Mouse (Mus musculus) heart, postnatal 25 days (tissue): ENCODE data around the gene Rnf43. TPM values are rescaled to one million over a fixed set of nuclear protein-coding genes. Genes with fewer than 3 reads are reported as not detected.

Experiments
- DNase-seq: peaks from one replicate; pipeline ENCODE4 v3.0.0; 2022; ENCODE audit warnings: low spot score
- intact Hi-C: fragments of 180-260 bp; cut with DNase I; formaldehyde crosslinking; loops from one replicate; pipeline ENCODE4 v1.15.1; 2025
- total RNA-seq, 2 experiments: library from RNA; stranded (reverse); gene quantifications; 2 replicates each; pipeline ENCODE4 v1.2.3; 2021

Rnf43 gene
- total RNA-seq, 2 experiments from 2014 or later: 0.20 to 0.21 TPM

DNA sequence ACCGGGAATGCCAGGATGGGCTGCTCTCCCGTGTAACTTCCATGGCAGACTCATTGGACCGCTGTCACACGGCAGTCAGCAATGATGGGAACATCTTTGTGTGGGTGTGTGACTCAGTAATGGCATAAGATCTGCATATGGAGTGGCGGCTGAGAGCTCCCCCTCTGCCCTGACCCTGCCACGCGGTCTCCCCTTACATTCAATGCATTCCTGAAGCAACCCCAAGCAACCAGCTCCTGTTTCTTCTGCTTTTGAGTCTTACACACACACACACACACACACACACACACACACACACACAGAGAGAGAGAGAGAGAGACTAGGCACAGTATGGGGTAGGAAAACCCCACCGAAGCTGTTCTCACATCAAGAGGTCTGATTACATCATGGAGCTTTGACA is 45.0 kb downstream of the Rnf43 start:
- no peak for DNase-seq

DNA sequence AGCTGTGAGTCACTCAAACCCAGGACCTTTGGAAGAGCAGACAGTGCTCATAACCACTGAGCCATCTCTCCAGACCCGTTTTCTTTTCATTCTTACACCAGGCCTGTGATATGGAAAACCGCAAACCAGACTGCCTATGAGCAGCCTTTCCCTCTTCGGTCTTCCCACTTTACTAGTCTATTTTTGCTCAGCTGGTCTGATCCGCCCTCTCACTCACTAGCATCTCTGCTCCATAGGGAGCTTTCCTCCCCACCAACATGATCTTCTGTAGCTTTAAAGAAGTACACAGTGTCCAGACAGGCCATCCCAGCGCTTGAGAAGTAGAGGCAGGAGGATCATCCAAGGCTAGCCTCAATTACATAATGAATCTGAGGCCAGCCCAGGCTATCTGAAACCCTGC is 46.5 kb downstream of the Rnf43 start:
- no peak for DNase-seq
- intact Hi-C loops: no loop called here

More for the DNA sequence above, 45.0 kb downstream of the Rnf43 start:
- intact Hi-C loops: no loop called here

- no peak for DNase-seq
These were observed 47.2 kb downstream of the Rnf43 start for GRCm38 (mm10) chr11:87709513-87710261.

DNA sequence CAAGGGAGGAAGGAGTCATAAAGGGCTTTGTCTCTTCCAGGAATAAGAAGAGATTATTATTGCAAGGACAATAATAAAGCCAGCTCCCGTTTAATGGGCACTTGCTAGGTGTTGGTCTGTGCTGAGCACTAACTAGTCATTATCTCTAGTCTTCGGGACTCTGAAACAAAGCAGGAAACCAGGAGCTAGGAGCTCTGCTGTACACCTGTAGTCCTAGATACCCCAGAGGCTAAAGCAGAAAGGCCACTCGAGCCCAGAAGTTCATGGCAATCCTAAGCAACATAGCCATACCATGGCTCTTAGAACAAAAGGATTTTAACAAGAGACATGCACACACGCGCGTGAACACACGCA is 47.7 kb downstream of the Rnf43 start:
- intact Hi-C loops: no loop called here
- no peak for DNase-seq

More at GRCm38 (mm10) chr11:87709513-87710261, 47.2 kb downstream of the Rnf43 start:
- intact Hi-C loops: no loop called here

- DNase-seq: no peak
- intact Hi-C loops: no loop called here
These were observed 49.7 kb downstream of the Rnf43 start for GRCm38 (mm10) chr11:87712188-87712587.

DNA sequence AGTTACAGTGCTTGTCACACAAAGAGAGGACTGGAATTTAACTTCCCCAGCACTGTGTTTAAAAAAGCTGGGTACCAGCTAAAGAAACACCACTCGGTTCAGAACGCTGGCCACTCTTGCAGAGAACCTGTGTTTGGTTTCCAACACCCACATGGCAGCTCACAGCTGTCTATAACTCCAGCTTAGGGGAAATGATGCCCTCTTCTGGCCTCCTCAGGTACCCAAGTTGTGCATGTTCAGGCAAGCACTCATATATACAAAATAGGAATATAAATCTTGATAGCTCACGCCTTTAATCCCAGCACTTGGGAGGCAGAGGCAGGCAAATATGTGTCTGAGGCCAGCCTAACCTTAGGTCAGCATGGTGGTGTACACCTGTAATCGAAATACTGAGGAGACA is 53.5 kb downstream of the Rnf43 start:
- DNase-seq: no peak
- intact Hi-C loops: no loop called here

- no peak for DNase-seq
- intact Hi-C loops: no loop called here
These were observed 57.0 kb downstream of the Rnf43 start for GRCm38 (mm10) chr11:87719526-87719925.

- no peak for DNase-seq
- intact Hi-C loops: no loop called here
These were observed 57.8 kb downstream of the Rnf43 start for GRCm38 (mm10) chr11:87720324-87720723.

- intact Hi-C loops: no loop called here
These were observed 58.3 kb downstream of the Rnf43 start for GRCm38 (mm10) chr11:87720839-87721238.

GRCm38 (mm10) chr11:87722168-87722567 is 59.6 kb downstream of the Rnf43 start:
- no peak for DNase-seq
- intact Hi-C loops: no loop called here

More at GRCm38 (mm10) chr11:87720839-87721238, 58.3 kb downstream of the Rnf43 start:
- DNase-seq: no peak

DNA sequence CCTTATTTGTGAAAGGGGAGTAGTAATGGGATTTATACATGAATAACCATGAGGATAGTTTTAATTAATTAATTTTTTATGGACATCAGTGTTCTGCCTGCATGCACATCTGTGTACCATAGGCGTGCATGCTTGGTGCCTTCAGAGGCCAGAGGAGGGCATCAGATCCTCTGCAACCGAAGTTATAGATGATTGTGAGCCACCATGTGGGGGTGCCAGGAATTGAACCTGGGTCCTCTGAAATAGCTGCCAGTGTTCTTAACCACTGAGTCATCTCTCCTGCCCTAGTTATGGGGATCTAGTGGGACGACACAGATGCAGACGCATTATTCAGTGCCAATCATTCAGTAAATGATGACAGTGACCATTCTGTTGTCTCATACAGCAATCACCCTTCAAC is 60.4 kb downstream of the Rnf43 start:
- no peak for DNase-seq
- intact Hi-C loops: no loop called here

- no peak for DNase-seq
- intact Hi-C loops: no loop called here
These were observed 63.0 kb downstream of the Rnf43 start for GRCm38 (mm10) chr11:87725515-87725914.

DNA sequence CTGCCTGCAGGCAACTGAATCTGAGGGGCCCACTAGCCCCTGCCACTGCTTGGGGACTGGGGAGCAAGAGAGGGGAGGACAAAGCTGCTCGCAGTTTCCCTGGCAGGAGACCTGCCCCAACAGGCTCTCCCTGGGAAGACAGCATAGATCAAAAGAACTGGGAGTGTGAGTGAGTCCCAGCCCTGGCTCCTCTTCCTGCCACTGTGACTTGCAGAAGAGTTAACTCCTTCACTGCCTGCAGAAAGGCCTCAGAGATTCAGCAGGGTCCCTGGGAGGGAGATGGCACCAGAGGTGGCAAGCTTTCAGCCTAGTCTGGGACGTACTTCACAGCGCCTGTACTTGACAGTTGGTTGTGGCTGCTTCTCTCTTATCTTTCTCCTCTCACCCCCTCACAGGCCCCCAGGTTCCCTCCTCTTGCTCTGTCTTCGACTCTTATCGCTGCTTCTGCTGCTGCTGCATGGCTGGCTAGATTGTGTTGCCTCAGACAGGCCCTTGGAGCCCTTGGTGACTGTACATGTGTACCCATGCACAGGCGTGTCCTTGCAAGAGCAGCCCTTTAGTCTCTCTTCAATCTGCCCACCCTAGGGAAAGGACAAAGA is 63.5 kb downstream of the Rnf43 start:
- no peak for DNase-seq
- intact Hi-C loops: no loop called here

- no peak for DNase-seq
- intact Hi-C loops: no loop called here
These were observed 64.5 kb downstream of the Rnf43 start for GRCm38 (mm10) chr11:87727021-87727420.

DNA sequence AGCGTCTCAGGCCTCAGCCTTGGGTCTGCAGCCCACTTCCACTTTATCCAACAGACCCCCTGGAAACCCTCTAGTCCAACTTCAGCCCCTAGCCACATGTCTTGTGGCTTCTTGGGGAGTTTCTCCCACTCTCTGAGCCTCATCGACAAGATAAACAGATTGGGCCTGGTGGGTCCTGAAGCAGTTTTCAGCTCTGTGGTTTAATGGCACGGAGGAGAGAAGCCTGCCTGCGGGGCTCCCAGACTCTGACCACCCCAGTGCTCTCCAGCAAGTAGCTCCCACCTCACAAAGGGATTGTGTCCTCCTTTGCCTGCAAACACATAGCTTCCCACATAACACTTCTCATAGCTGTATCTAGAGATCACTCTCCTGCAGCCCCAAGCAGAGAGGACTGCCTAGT is 64.9 kb downstream of the Rnf43 start:
- no peak for DNase-seq
- intact Hi-C loops: no loop called here

DNA sequence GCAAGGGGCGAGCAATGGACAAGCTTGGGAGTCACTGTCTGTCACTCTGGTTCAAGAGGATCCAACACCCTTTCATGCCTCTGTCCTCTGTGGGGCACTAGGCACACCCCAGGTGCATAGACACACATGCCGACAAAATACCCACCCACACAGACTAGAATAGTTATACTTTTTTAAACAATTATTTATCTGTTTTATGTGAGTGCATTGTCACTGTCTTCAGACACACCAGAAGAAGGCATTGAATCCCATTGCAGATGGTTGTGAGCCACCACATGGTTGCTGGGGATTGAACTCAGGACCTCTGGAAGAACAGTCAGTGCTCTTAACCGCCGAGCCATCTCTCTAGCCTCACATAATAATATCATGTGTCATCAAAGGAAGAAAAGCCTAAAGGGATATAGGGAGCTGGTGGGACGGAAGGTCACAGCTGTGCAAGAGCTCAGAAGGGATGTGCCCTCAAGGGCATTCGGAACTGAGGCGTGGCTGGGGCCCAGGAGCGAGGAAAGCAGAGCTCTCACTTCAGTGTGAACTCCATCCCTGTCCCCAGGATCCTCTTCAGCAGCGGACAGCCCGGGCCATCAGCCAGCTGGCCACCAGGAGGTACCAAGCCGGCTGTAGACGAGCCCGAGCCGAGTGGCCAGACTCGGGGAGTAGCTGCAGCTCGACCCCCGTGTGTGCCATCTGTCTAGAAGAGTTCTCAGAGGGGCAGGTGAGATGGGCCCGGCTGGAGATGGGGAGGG is 66.5 kb downstream of the Rnf43 start:
- intact Hi-C loops: no loop called here
- no peak for DNase-seq

GRCm38 (mm10) chr11:87729593-87730185 is 67.2 kb downstream of the Rnf43 start:
- DNase-seq: no peak
- intact Hi-C loops: no loop called here

DNA sequence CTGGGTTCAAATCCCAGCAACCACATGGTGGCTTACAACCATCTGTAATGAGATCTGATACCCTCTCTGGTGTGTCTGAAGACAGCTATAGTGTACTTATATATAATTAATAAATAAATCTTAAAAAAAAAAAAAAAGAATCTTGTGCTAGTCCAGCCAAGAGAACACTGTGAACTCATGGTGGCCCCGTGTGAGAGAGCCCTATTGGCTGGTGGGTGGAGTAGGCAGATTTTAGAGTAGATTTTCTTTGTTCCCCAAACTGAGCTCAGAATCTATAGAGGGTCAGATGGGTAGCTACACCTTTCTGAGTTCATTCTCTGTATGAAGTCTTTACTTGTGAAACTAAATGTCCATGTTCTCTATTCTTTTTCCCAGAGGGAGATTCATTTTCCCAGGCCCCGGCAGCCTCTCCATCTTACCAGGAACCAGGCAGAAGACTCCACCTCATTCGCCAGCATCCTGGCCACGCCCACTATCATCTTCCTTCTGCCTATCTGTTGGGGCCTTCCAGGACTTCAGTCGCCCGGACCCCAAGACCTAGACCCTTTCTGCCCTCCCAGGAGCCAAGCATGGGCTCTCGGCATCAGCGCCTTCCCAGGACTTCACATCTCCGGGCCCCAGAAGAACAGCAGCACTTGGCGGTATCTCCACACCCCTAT is 68.3 kb downstream of the Rnf43 start:
- DNase-seq: no peak
- intact Hi-C loops: no loop called here

GRCm38 (mm10) chr11:87734346-87734745 is 71.8 kb downstream of the Rnf43 start:
- DNase-seq: no peak
- intact Hi-C loops: no loop called here

GRCm38 (mm10) chr11:87735691-87736090 is 73.2 kb downstream of the Rnf43 start:
- DNase-seq: no peak
- intact Hi-C loops: no loop called here
